Mouse (Mus musculus) embryonic facial prominence, embryonic 13.5 days (tissue): Measurements from ENCODE around the gene 1700021F07Rik. TPM values are rescaled to one million over a fixed set of nuclear protein-coding genes. Genes with fewer than 3 reads are reported as not detected.

Experiments used
- ATAC-seq: fragments of 200-750 bp; cut with Nextera tagmentation; 2 replicates; pipeline ENCODE4 v1.8.0; 2017; ENCODE audit warnings: low read depth; ENCODE audit not compliant: insufficient number of reproducible peaks, insufficient read depth, low FRiP score, low TSS enrichment
- H3K27ac ChIP-seq: fragments of 300-500 bp; sonication (generic); 2 replicates; pipeline ENCODE4 v1.5.1; 2015; ENCODE audit warnings: moderate library complexity, mild to moderate bottlenecking, inconsistent platforms
- H3K27me3 ChIP-seq: fragments of 300-500 bp; sonication (generic); 2 replicates; pipeline ENCODE4 v1.6.1; 2015; ENCODE audit warnings: mild to moderate bottlenecking, inconsistent platforms
- H3K36me3 ChIP-seq: fragments of 300-500 bp; sonication (generic); 2 replicates; pipeline ENCODE4 v1.6.1; 2015; ENCODE audit warnings: mild to moderate bottlenecking, inconsistent platforms
- H3K4me1 ChIP-seq: fragments of 300-500 bp; sonication (generic); 2 replicates; pipeline ENCODE4 v1.6.1; 2015; ENCODE audit warnings: inconsistent platforms
- H3K4me2 ChIP-seq: fragments of 300-500 bp; sonication (generic); 2 replicates; pipeline ENCODE4 v1.6.1; 2015; ENCODE audit warnings: moderate library complexity, mild to moderate bottlenecking, inconsistent platforms
- H3K4me3 ChIP-seq: fragments of 300-500 bp; sonication (generic); 2 replicates; pipeline ENCODE4 v1.5.1; 2015; ENCODE audit warnings: mild to moderate bottlenecking, inconsistent platforms
- H3K9ac ChIP-seq: fragments of 300-500 bp; sonication (generic); 2 replicates; pipeline ENCODE4 v1.6.1; 2015; ENCODE audit warnings: mild to moderate bottlenecking, inconsistent platforms
- H3K9me3 ChIP-seq: fragments of 300-500 bp; sonication (generic); 2 replicates; pipeline ENCODE4 v1.6.1; 2016; ENCODE audit warnings: inconsistent platforms
- WGBS: fragments of 180-500 bp; shearing (Covaris S2); methylation state at CpG from one replicate; pipeline ENCODE4 v1.1.7; 2015; ENCODE audit warnings: mixed read lengths; 5-methylcytosine and 5-hydroxymethylcytosine counted together
- polyA plus RNA-seq: library from polyadenylated mRNA; unstranded; fragments of >200 nt; fragmentation: Nextera tagmentation; extraction: Ambion mirVana; gene quantifications from 2 replicates; pipeline ENCODE4 v1.2.1, GENCODE M21; 2015

1700021F07Rik gene
- polyA plus RNA-seq, 1 experiment from 2014 or later = not detected

- H3K36me3 ChIP-seq = no peaks in the 10 kb centered on the region
- H3K4me1 ChIP-seq = peaks cover 54% of the 10 kb centered on the region
- WGBS = 87% methylated on average over 18 of the region's 18 CpGs
- H3K27me3 ChIP-seq = no peaks in the 10 kb centered on the region
- no peak; the same call in 1 of the 2 replicates for ATAC-seq
- no peak overlapping the region for H3K9ac ChIP-seq
- H3K27ac ChIP-seq = no peak overlapping the region
- H3K4me2 ChIP-seq = no peak overlapping the region
- H3K4me3 ChIP-seq = no peak overlapping the region
- no peaks in the 10 kb centered on the region for H3K9me3 ChIP-seq
Observed at GRCm38 (mm10) chr2:173535390-173535789, 13.0 kb downstream of the 1700021F07Rik start.

DNA sequence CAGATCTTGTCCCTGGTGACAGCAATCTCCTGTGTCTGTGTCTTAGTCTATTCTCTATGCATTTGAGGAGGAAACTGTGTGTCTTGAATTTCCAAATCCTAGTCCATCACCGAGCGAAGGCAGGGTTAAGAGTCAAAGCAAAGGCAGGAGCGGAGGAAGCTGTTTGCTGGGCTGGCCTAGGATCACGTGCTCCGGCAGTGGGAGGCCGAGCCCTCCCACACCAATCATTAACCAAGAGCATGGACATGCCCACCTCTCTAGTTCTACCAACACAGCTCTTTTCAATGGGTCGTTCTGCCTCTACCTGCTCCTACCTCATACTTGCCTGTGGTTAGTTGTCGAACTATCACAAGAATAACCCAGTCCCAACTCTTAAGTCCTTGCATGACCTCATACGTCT is 13.5 kb downstream of the 1700021F07Rik start:
- WGBS = 88% methylated on average over 9 of the region's 9 CpGs
- Histone ChIP-seq H3K4me3 (no peak overlapping the region), H3K9ac (no peak overlapping the region), H3K27me3 (no peaks in the 10 kb centered on the region), H3K36me3 (no peaks in the 10 kb centered on the region), H3K4me1 (peaks cover 57% of the 10 kb centered on the region), H3K27ac (no peak overlapping the region), H3K4me2 (no peak overlapping the region), H3K9me3 (no peaks in the 10 kb centered on the region)
- ATAC-seq = no peak

DNA sequence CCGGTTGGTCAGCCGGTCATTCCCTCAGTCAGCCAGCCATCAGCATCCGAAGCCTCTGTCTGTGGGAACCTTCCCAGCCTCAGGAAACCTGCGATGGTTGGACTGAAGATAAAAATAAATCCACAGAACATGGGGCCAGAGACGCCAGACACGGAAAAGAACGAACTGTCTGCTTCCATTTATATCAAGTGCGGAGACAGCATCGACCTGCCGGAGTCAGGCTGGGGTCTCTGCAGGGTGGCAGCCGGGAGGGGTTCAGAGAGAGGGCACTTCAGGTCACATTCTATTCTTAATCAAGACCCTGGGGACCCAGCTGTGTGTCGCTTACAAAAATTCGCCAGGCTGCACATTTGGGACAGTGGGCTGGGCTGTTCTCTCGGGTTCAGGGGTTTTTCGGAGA is 17.4 kb downstream of the 1700021F07Rik start:
- no peaks in the 10 kb centered on the region for H3K36me3 ChIP-seq
- WGBS = 31% methylated on average over 15 of the region's 15 CpGs
- H3K4me3 ChIP-seq = no peak overlapping the region
- no peak for ATAC-seq
- 0 out of 2 replicates have a peak overlapping the region, but pooled peaks have one; percentile 3 for H3K4me2 ChIP-seq
- no peak overlapping the region for H3K27ac ChIP-seq
- peaks cover 28% of the 10 kb centered on the region for H3K4me1 ChIP-seq
- H3K9me3 ChIP-seq = no peaks in the 10 kb centered on the region
- no peaks in the 10 kb centered on the region for H3K27me3 ChIP-seq
- no peak overlapping the region for H3K9ac ChIP-seq

DNA sequence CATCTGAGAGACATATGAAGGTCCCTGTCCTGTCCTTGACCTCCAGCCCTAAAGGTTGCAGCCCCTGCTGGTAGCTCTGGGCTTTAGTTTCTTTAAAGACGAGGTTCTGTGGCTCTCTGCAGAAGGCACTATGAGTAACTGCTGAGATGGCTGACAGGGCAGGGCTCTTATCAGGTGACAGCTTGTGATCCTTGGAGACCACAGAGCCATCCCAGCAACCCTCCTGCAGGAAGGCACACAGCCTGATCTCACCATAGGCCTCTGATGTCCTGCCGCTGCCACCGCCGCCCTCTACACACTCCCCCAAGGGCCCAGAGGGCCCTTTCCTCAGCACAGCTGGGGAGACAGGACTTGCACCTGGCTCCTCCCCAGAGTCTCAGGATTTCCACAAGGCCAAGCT is 19.4 kb downstream of the 1700021F07Rik start:
- ATAC-seq = no peak
- WGBS = 73% methylated on average over 4 of the region's 4 CpGs
- no peak overlapping the region for H3K4me3 ChIP-seq

GRCm38 (mm10) chr2:173542716-173543115 is 20.3 kb downstream of the 1700021F07Rik start:
- Histone ChIP-seq H3K27ac (no peak overlapping the region), H3K9me3 (no peaks in the 10 kb centered on the region), H3K4me2 (no peak overlapping the region), H3K36me3 (no peaks in the 10 kb centered on the region), H3K9ac (no peak overlapping the region), H3K27me3 (peaks cover 2% of the 10 kb centered on the region; the same call in 1 of the 2 replicates), H3K4me3 (no peak overlapping the region), H3K4me1 (peaks cover 20% of the 10 kb centered on the region)
- 72% methylated on average over 4 of the region's 4 CpGs for WGBS
- no peak for ATAC-seq

More for the DNA sequence above, 19.4 kb downstream of the 1700021F07Rik start:
- Histone ChIP-seq H3K27me3 (no peaks in the 10 kb centered on the region), H3K9ac (no peak overlapping the region), H3K4me2 (no peak overlapping the region), H3K36me3 (no peaks in the 10 kb centered on the region), H3K27ac (no peak overlapping the region), H3K4me1 (peaks cover 23% of the 10 kb centered on the region), H3K9me3 (no peaks in the 10 kb centered on the region)

DNA sequence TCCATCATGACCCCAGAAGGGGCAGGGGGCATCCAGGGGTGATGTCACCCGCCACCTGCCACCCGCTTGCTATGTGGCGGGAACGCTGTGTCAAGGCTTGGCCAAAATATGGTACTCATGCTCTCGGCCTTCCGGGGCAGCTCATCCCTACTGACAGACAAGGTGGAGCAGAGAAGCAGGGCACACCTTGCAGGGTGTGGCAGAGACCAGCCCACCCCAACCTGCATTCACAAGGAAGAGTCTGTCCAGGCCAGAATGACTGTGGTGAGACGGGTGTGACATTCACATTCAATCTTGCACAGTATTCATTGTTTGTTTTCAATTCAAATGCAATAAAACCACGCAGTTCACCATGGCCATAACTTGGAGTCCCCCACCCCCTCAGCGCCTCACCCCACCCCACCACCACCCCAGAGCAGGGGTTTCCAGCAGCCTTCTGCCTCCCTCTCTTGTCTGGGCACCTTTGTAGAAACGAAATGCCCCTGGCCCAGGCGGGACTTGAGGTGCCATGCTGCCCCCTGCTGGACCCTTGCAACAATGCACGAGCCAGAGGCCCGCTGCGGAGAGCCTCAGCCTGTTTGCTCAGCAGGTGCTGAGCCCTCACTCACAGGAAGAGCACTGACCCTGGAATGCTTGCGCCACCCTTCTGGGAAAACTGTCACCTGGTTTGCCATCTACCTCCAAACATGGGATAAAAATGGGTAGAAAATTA is 23.8 kb downstream of the 1700021F07Rik start:
- peaks cover 4% of the 10 kb centered on the region for H3K4me1 ChIP-seq
- ATAC-seq = no peak
- no peak overlapping the region for H3K4me3 ChIP-seq
- H3K9me3 ChIP-seq = no peaks in the 10 kb centered on the region
- peaks cover 3% of the 10 kb centered on the region; the same call in 1 of the 2 replicates for H3K27me3 ChIP-seq
- H3K9ac ChIP-seq = no peak overlapping the region
- H3K4me2 ChIP-seq = no peak overlapping the region
- 41% methylated on average over 15 of the region's 15 CpGs for WGBS
- no peaks in the 10 kb centered on the region for H3K36me3 ChIP-seq
- H3K27ac ChIP-seq = no peak overlapping the region

GRCm38 (mm10) chr2:173549236-173549635 is 26.9 kb downstream of the 1700021F07Rik start:
- Histone ChIP-seq H3K4me3 (no peak overlapping the region), H3K4me2 (no peak overlapping the region), H3K36me3 (no peaks in the 10 kb centered on the region), H3K4me1 (peaks cover 4% of the 10 kb centered on the region), H3K27me3 (peaks cover 3% of the 10 kb centered on the region; the same call in 1 of the 2 replicates), H3K9me3 (no peaks in the 10 kb centered on the region), H3K9ac (no peak overlapping the region), H3K27ac (no peak overlapping the region)
- ATAC-seq = no peak
- WGBS = 88% methylated on average over 10 of the region's 10 CpGs

GRCm38 (mm10) chr2:173550681-173551080 is 28.3 kb downstream of the 1700021F07Rik start:
- Histone ChIP-seq H3K9ac (no peak overlapping the region), H3K36me3 (no peaks in the 10 kb centered on the region), H3K27ac (no peak overlapping the region), H3K4me1 (peaks cover 4% of the 10 kb centered on the region), H3K4me2 (no peak overlapping the region), H3K27me3 (peaks cover 3% of the 10 kb centered on the region; the same call in 1 of the 2 replicates), H3K9me3 (no peaks in the 10 kb centered on the region), H3K4me3 (no peak overlapping the region)
- WGBS = 71% methylated on average over 6 of the region's 6 CpGs
- ATAC-seq = no peak

DNA sequence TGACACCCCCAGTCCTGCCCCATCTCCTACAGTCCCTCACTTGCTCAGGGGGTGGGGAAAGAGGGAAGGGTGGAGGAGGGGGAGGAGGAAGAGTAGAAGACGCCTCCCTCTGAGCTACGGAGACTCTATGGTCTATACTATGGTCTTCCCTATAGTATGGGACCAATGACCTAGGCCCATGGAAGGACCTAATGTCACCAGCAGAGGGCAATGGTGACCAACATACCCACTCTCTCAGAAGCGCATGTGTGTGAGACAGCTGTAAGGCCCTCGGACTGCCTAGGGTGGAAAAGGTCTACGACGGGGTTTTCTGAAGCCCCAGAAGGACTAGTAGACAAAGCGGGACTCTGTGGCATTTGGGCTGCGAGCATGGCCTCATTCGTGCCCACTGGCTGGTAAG is 31.5 kb downstream of the 1700021F07Rik start:
- H3K4me3 ChIP-seq = no peak overlapping the region
- no peaks in the 10 kb centered on the region for H3K9me3 ChIP-seq
- H3K9ac ChIP-seq = no peak overlapping the region
- 38% methylated on average over 9 of the region's 9 CpGs for WGBS
- H3K27ac ChIP-seq = no peak overlapping the region
- ATAC-seq = no peak
- 0 out of 2 replicates have a peak, but pooled peaks cover 3% of the 10 kb centered on the region for H3K4me1 ChIP-seq
- no peak overlapping the region for H3K4me2 ChIP-seq
- H3K27me3 ChIP-seq = no peaks in the 10 kb centered on the region
- no peaks in the 10 kb centered on the region for H3K36me3 ChIP-seq

- Histone ChIP-seq H3K9me3 (no peaks in the 10 kb centered on the region), H3K4me2 (no peak overlapping the region), H3K36me3 (no peaks in the 10 kb centered on the region), H3K4me3 (no peak overlapping the region), H3K27ac (no peak overlapping the region), H3K4me1 (peaks cover 8% of the 10 kb centered on the region; the same call in 1 of the 2 replicates), H3K27me3 (no peaks in the 10 kb centered on the region; the same call in 1 of the 2 replicates), H3K9ac (no peak overlapping the region)
- 47% methylated on average over 12 of the region's 12 CpGs for WGBS
- ATAC-seq = no peak
Observed at GRCm38 (mm10) chr2:173558754-173559396, 36.5 kb downstream of the 1700021F07Rik start.

GRCm38 (mm10) chr2:173561851-173562442 is 39.6 kb downstream of the 1700021F07Rik start:
- Histone ChIP-seq H3K4me3 (no peak overlapping the region), H3K4me1 (peaks cover 18% of the 10 kb centered on the region), H3K9ac (no peak overlapping the region), H3K9me3 (no peaks in the 10 kb centered on the region), H3K36me3 (no peaks in the 10 kb centered on the region), H3K4me2 (no peak overlapping the region), H3K27me3 (no peaks in the 10 kb centered on the region; the same call in 1 of the 2 replicates), H3K27ac (no peak overlapping the region)
- ATAC-seq = no peak
- WGBS = 35% methylated on average over 5 of the region's 5 CpGs
